Mouse (Mus musculus) neural tube, embryonic 12.5 days (tissue): ENCODE results near the gene Bdp1. TPM values are rescaled to one million over a fixed set of nuclear protein-coding genes. Genes with fewer than 3 reads are reported as not detected.

Experiments used
- ATAC-seq: fragments of 200-750 bp; cut with Nextera tagmentation; 2 replicates; pipeline ENCODE4 v1.8.0; 2017; ENCODE audit warnings: low read depth, mild to moderate bottlenecking, moderate TSS enrichment, moderate library complexity; ENCODE audit not compliant: low FRiP score
- H3K27ac ChIP-seq: fragments of 300-500 bp; sonication (generic); 2 replicates; pipeline ENCODE4 v1.5.1; 2016
- H3K27me3 ChIP-seq: fragments of 300-500 bp; sonication (generic); replicated peaks from 2 replicates; pipeline ENCODE4 v1.6.1; 2016; ENCODE audit warnings: mild to moderate bottlenecking
- H3K36me3 ChIP-seq: fragments of 300-500 bp; sonication (generic); 2 replicates; pipeline ENCODE4 v1.6.1; 2016; ENCODE audit warnings: mild to moderate bottlenecking
- H3K4me1 ChIP-seq: fragments of 300-500 bp; sonication (generic); 2 replicates; pipeline ENCODE4 v1.6.1; 2016
- H3K4me2 ChIP-seq: fragments of 300-500 bp; sonication (generic); replicated peaks from 2 replicates; pipeline ENCODE4 v1.6.1; 2016; ENCODE audit warnings: mild to moderate bottlenecking
- H3K4me3 ChIP-seq: fragments of 300-500 bp; sonication (generic); 2 replicates; pipeline ENCODE4 v1.5.1; 2016
- H3K9ac ChIP-seq: fragments of 300-500 bp; sonication (generic); 2 replicates; pipeline ENCODE4 v1.6.1; 2016; ENCODE audit warnings: mild to moderate bottlenecking
- H3K9me3 ChIP-seq: fragments of 300-500 bp; sonication (generic); 2 replicates; pipeline ENCODE4 v1.6.1; 2016; ENCODE audit warnings: mild to moderate bottlenecking
- WGBS: fragments of 180-500 bp; shearing (Covaris S2); methylation state at CpG from one replicate; pipeline ENCODE4 v1.1.7; 2016; 5-methylcytosine and 5-hydroxymethylcytosine counted together
- polyA plus RNA-seq: library from polyadenylated mRNA; unstranded; fragments of >200 nt; fragmentation: Nextera tagmentation; extraction: Ambion mirVana; gene quantifications from 2 replicates; pipeline ENCODE4 v1.2.1, GENCODE M21; 2016

The Bdp1 gene
- polyA plus RNA-seq, 1 experiment from 2014 or later: 27.8 TPM

- H3K36me3 ChIP-seq: no peaks in the 10 kb centered on the region; the same call in none of the 2 replicates
- no peaks in the 10 kb centered on the region for H3K27me3 ChIP-seq
- no peak overlapping the region for H3K4me2 ChIP-seq
- ATAC-seq: no peak
- H3K4me3 ChIP-seq: no peak overlapping the region
- no peak overlapping the region for H3K9ac ChIP-seq
- no peak overlapping the region for H3K27ac ChIP-seq
- no peaks in the 10 kb centered on the region for H3K4me1 ChIP-seq
- H3K9me3 ChIP-seq: no peaks in the 10 kb centered on the region
- WGBS: 91% methylated on average over 1 of the region's 1 CpGs
These were observed 120.5 kb downstream of the Bdp1 start for GRCm38 (mm10) chr13:99983320-99983719.

GRCm38 (mm10) chr13:99979406-99979805 lies 124.5 kb downstream of the Bdp1 start:
- no peak for ATAC-seq
- Histone ChIP-seq H3K36me3 (peaks cover 6% of the 10 kb centered on the region), H3K4me3 (no peak overlapping the region), H3K4me1 (no peaks in the 10 kb centered on the region), H3K27ac (no peak overlapping the region), H3K9me3 (no peaks in the 10 kb centered on the region), H3K9ac (no peak overlapping the region), H3K27me3 (no peaks in the 10 kb centered on the region), H3K4me2 (no peak overlapping the region)
- 80% methylated on average over 2 of the region's 2 CpGs for WGBS

- Histone ChIP-seq H3K36me3 (no peaks in the 10 kb centered on the region; the same call in 1 of the 2 replicates), H3K4me1 (no peaks in the 10 kb centered on the region), H3K27me3 (no peaks in the 10 kb centered on the region), H3K4me3 (no peak overlapping the region), H3K9me3 (no peaks in the 10 kb centered on the region), H3K4me2 (no peak overlapping the region), H3K27ac (no peak overlapping the region), H3K9ac (no peak overlapping the region)
- WGBS: 89% methylated on average over 5 of the region's 5 CpGs
- ATAC-seq: no peak
These were observed 133.8 kb downstream of the Bdp1 start for GRCm38 (mm10) chr13:99970089-99970488.

Other genes starting within 250 kb of the Bdp1 start
- gene Cartpt, start 203.0 kb downstream of the Bdp1 start, polyA plus RNA-seq: 31.3 and 33.4 TPM in 2 replicates
- 33.7 and 35.3 TPM in 2 replicates for gene Mccc2, start 88.4 kb downstream of the Bdp1 start, polyA plus RNA-seq
- 357 and 369 TPM in 2 replicates for gene Serf1, start 3.9 kb upstream of the Bdp1 start, polyA plus RNA-seq
- 57.4 and 60.1 TPM in 2 replicates for gene Smn1, start 20.8 kb upstream of the Bdp1 start, polyA plus RNA-seq
- gene Naip2, start 98.0 kb upstream of the Bdp1 start, polyA plus RNA-seq: 0.23 and 0.36 TPM in 2 replicates
- 0.08 and 0.13 TPM in 2 replicates for gene Naip5, start 142.3 kb upstream of the Bdp1 start, polyA plus RNA-seq
- gene Naip6, start 213.6 kb upstream of the Bdp1 start, polyA plus RNA-seq: 0.04 and 0.10 TPM in 2 replicates